Mouse (Mus musculus) spleen, adult 18-20 months (tissue): ENCODE measurements around the gene Ankrd1.
A peak's percentile ranks its signal among the peaks of the same experiment; 100 is the strongest.

Source experiments
- DNase-seq, 2 experiments: peaks; one replicate each; pipeline ENCODE4 v3.0.0; 2022; ENCODE audit warnings: mixed read lengths in 2 of 2

The Ankrd1 gene

GRCm38 (mm10) chr19:36109318-36109944, 10.5 kb downstream of the Ankrd1 start:
- DNase-seq = no peak

GRCm38 (mm10) chr19:36103909-36104308, 16.0 kb downstream of the Ankrd1 start:
- DNase-seq = no peak

- no peak for DNase-seq
Measured at GRCm38 (mm10) chr19:36098916-36099315, 21.0 kb downstream of the Ankrd1 start.

- no peak for DNase-seq
Measured at GRCm38 (mm10) chr19:36098265-36098664, 21.6 kb downstream of the Ankrd1 start.

GRCm38 (mm10) chr19:36097194-36097593, 22.7 kb downstream of the Ankrd1 start:
- no peak for DNase-seq

GRCm38 (mm10) chr19:36090781-36091180, 29.1 kb downstream of the Ankrd1 start:
- no peak for DNase-seq

- peak; percentile 71 to 74 for DNase-seq
Measured at GRCm38 (mm10) chr19:36083262-36084225, 36.4 kb downstream of the Ankrd1 start, which contains the start of gene Rpp30. TSS of gene Rpp30 (plus strand) at chr19:36083716.

GRCm38 (mm10) chr19:36082606-36083261, 37.2 kb downstream of the Ankrd1 start:
- no peak for DNase-seq

- no peak for DNase-seq
Measured at GRCm38 (mm10) chr19:36062801-36063529, 56.9 kb downstream of the Ankrd1 start.
